Mouse (Mus musculus) embryonic facial prominence, embryonic 12.5 days (tissue): ENCODE measurements around the gene Mta3. TPM values are rescaled to one million over a fixed set of nuclear protein-coding genes. Genes with fewer than 3 reads are reported as not detected.
A peak's percentile ranks its signal among the peaks of the same experiment; 100 is the strongest.

Source experiments
- ATAC-seq: fragments of 200-750 bp; cut with Nextera tagmentation; 2 replicates; pipeline ENCODE4 v1.8.0; 2017; ENCODE audit not compliant: insufficient number of reproducible peaks, insufficient read depth, low FRiP score, low TSS enrichment
- H3K27ac ChIP-seq: fragments of 300-500 bp; sonication (generic); 2 replicates; pipeline ENCODE4 v1.5.1; 2016; ENCODE audit warnings: mild to moderate bottlenecking
- H3K27me3 ChIP-seq: fragments of 300-500 bp; sonication (generic); 2 replicates; pipeline ENCODE4 v1.6.1; 2016; ENCODE audit warnings: mild to moderate bottlenecking, moderate library complexity
- H3K36me3 ChIP-seq: fragments of 300-500 bp; sonication (generic); 2 replicates; pipeline ENCODE4 v1.6.1; 2016; ENCODE audit warnings: mild to moderate bottlenecking
- H3K4me1 ChIP-seq: fragments of 300-500 bp; sonication (generic); 2 replicates; pipeline ENCODE4 v1.6.1; 2016
- H3K4me2 ChIP-seq: fragments of 300-500 bp; sonication (generic); replicated peaks from 2 replicates; pipeline ENCODE4 v1.6.1; 2016; ENCODE audit warnings: mild to moderate bottlenecking, moderate library complexity
- H3K4me3 ChIP-seq: fragments of 300-500 bp; sonication (generic); 2 replicates; pipeline ENCODE4 v1.5.1; 2016; ENCODE audit warnings: mild to moderate bottlenecking
- H3K9ac ChIP-seq: fragments of 300-500 bp; sonication (generic); 2 replicates; pipeline ENCODE4 v1.6.1; 2016; ENCODE audit warnings: mild to moderate bottlenecking, moderate library complexity
- H3K9me3 ChIP-seq: fragments of 300-500 bp; sonication (generic); 2 replicates; pipeline ENCODE4 v1.6.1; 2016; ENCODE audit warnings: mild to moderate bottlenecking, moderate library complexity
- WGBS: fragments of 180-500 bp; shearing (Covaris S2); methylation state at CpG from one replicate; pipeline ENCODE4 v1.1.7; 2016; 5-methylcytosine and 5-hydroxymethylcytosine counted together
- polyA plus RNA-seq: library from polyadenylated mRNA; unstranded; fragments of >200 nt; fragmentation: Nextera tagmentation; extraction: Ambion mirVana; gene quantifications from 2 replicates; pipeline ENCODE4 v1.2.1, GENCODE M21; 2016

Mta3 gene
- polyA plus RNA-seq, 1 experiment from 2014 or later: 49.7 TPM

- H3K4me3 ChIP-seq: no peak overlapping the region
- ATAC-seq: no peak
- no peak overlapping the region for H3K9ac ChIP-seq
- no peaks in the 10 kb centered on the region for H3K27me3 ChIP-seq
- 91% methylated on average over 7 of the region's 7 CpGs for WGBS
- peaks cover 32% of the 10 kb centered on the region for H3K36me3 ChIP-seq
- no peaks in the 10 kb centered on the region for H3K9me3 ChIP-seq
- H3K4me2 ChIP-seq: no peak overlapping the region
- H3K27ac ChIP-seq: no peak overlapping the region
- H3K4me1 ChIP-seq: no peaks in the 10 kb centered on the region
These were observed 61.1 kb downstream of the Mta3 start for GRCm38 (mm10) chr17:83767064-83767463.

- WGBS: 90% methylated on average over 10 of the region's 10 CpGs
- Histone ChIP-seq H3K9ac (no peak overlapping the region), H3K27ac (no peak overlapping the region), H3K36me3 (peaks cover 27% of the 10 kb centered on the region; the same call in 1 of the 2 replicates), H3K4me3 (no peak overlapping the region), H3K4me2 (no peak overlapping the region), H3K27me3 (no peaks in the 10 kb centered on the region), H3K9me3 (no peaks in the 10 kb centered on the region), H3K4me1 (no peaks in the 10 kb centered on the region)
- no peak for ATAC-seq
These were observed 62.3 kb downstream of the Mta3 start for GRCm38 (mm10) chr17:83768309-83768708.

GRCm38 (mm10) chr17:83770371-83770770 lies 64.4 kb downstream of the Mta3 start:
- no peaks in the 10 kb centered on the region for H3K27me3 ChIP-seq
- no peak overlapping the region for H3K4me3 ChIP-seq
- H3K4me1 ChIP-seq: no peaks in the 10 kb centered on the region
- H3K9me3 ChIP-seq: no peaks in the 10 kb centered on the region
- H3K27ac ChIP-seq: no peak overlapping the region
- H3K4me2 ChIP-seq: no peak overlapping the region
- no peak overlapping the region for H3K9ac ChIP-seq
- peaks cover 18% of the 10 kb centered on the region; the same call in 1 of the 2 replicates for H3K36me3 ChIP-seq
- 82% methylated on average over 6 of the region's 6 CpGs for WGBS
- ATAC-seq: no peak

DNA sequence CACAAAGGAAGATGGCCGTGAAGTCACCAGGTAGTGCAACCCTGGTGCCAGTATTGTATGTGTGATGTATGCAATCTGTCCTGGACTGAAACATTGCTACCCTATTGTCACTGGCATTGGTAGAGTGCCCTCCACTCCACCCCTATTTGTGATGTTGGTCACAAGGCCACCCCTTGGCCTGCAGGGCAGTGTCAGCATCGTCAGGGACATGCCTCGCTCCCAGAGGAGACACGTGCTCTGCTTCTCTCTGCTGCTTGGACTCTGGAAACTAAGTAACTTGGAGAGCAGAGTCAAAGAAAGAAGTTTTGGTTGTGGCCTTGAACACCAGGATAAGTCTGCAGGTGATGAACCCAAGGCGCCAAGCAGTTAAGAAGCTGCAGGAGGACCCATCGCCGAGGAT lies 65.0 kb downstream of the Mta3 start:
- H3K27me3 ChIP-seq: no peaks in the 10 kb centered on the region
- no peak overlapping the region for H3K4me3 ChIP-seq
- no peak overlapping the region for H3K9ac ChIP-seq
- ATAC-seq: no peak
- 93% methylated on average over 7 of the region's 7 CpGs for WGBS
- no peak overlapping the region for H3K4me2 ChIP-seq
- H3K9me3 ChIP-seq: no peaks in the 10 kb centered on the region
- H3K27ac ChIP-seq: no peak overlapping the region
- peaks cover 18% of the 10 kb centered on the region; the same call in 1 of the 2 replicates for H3K36me3 ChIP-seq
- H3K4me1 ChIP-seq: no peaks in the 10 kb centered on the region

- no peaks in the 10 kb centered on the region for H3K27me3 ChIP-seq
- no peak overlapping the region for H3K27ac ChIP-seq
- H3K4me1 ChIP-seq: no peaks in the 10 kb centered on the region
- WGBS: 90% methylated on average over 9 of the region's 9 CpGs
- H3K9me3 ChIP-seq: no peaks in the 10 kb centered on the region
- ATAC-seq: no peak
- H3K36me3 ChIP-seq: peaks cover 15% of the 10 kb centered on the region; the same call in 1 of the 2 replicates
- no peak overlapping the region for H3K4me3 ChIP-seq
- no peak overlapping the region for H3K9ac ChIP-seq
- no peak overlapping the region for H3K4me2 ChIP-seq
These were observed 66.1 kb downstream of the Mta3 start for GRCm38 (mm10) chr17:83772110-83772509.

GRCm38 (mm10) chr17:83772711-83773110 lies 66.7 kb downstream of the Mta3 start:
- H3K27me3 ChIP-seq: no peaks in the 10 kb centered on the region

DNA sequence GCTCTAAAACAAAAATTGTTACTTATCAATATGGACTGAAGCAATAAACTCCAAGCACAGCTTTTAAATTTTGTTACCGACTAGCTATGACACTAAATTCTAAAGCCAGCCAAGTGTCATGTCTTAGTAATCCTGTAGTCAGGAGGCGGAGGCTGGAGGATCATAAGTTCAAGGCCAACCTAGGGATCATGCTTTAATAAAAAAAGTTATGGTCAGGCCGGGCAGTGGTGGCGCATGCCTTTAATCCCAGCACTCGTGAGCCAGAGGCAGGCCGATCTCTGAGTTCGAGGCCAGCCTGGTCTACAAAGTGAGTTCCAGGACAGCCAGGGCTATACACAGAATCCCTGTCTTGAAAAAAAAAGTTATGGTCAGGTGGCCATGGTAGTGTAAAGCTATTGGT lies 71.0 kb downstream of the Mta3 start:
- Histone ChIP-seq H3K9me3 (no peaks in the 10 kb centered on the region), H3K27ac (no peak overlapping the region), H3K36me3 (0 out of 2 replicates have a peak, but pooled peaks cover 5% of the 10 kb centered on the region), H3K4me3 (no peak overlapping the region), H3K4me2 (no peak overlapping the region), H3K27me3 (no peaks in the 10 kb centered on the region), H3K9ac (no peak overlapping the region), H3K4me1 (no peaks in the 10 kb centered on the region)
- ATAC-seq: no peak
- WGBS: 94% methylated on average over 7 of the region's 7 CpGs

More at GRCm38 (mm10) chr17:83772711-83773110, 66.7 kb downstream of the Mta3 start:
- Histone ChIP-seq H3K4me3 (no peak overlapping the region), H3K9ac (no peak overlapping the region), H3K4me2 (no peak overlapping the region), H3K36me3 (0 out of 2 replicates have a peak, but pooled peaks cover 11% of the 10 kb centered on the region), H3K4me1 (no peaks in the 10 kb centered on the region), H3K9me3 (no peaks in the 10 kb centered on the region), H3K27ac (no peak overlapping the region)
- WGBS: 61% methylated on average over 8 of the region's 8 CpGs
- 0 out of 2 replicates have a peak, but pooled peaks have one; percentile 62 for ATAC-seq

DNA sequence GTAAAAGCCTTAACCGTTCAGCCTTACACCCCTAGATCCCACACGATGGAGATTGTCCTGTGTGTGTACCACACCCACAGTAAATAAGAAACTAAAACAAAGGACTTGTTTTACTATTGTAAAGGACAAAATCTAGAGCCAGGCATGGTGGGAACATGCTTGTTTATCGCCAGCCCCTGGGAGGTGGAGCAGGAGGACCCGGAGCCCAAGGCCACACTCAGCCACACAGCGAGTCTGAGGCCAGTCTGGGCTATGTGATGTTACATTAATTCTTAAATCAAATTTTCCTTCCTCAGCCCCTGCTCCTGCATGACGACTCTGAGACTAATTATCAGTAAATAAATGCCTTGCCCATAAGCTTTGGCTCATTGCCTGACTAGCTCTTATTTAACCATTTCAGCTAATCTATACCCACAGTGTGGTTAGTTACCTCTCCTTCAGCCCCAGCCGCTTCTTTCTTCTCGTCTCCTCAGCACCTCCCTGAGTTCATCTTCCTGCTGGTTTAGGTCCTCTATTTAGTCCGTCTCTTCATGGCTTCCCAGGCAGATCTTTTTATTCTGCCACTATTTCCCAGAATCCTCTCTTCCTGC lies 71.6 kb downstream of the Mta3 start:
- Histone ChIP-seq H3K4me2 (no peak overlapping the region), H3K9me3 (no peaks in the 10 kb centered on the region)
- WGBS: 80% methylated on average over 9 of the region's 9 CpGs

GRCm38 (mm10) chr17:83780228-83780627 lies 74.3 kb downstream of the Mta3 start:
- Histone ChIP-seq H3K4me2 (no peak overlapping the region), H3K36me3 (0 out of 2 replicates have a peak, but pooled peaks cover 15% of the 10 kb centered on the region), H3K27ac (no peak overlapping the region), H3K9me3 (no peaks in the 10 kb centered on the region), H3K9ac (no peak overlapping the region), H3K27me3 (no peaks in the 10 kb centered on the region), H3K4me3 (no peak overlapping the region), H3K4me1 (peaks cover 12% of the 10 kb centered on the region; the same call in 1 of the 2 replicates)
- ATAC-seq: no peak
- WGBS: 88% methylated on average over 5 of the region's 5 CpGs

More for the DNA sequence above, 71.6 kb downstream of the Mta3 start:
- Histone ChIP-seq H3K27me3 (no peaks in the 10 kb centered on the region), H3K27ac (no peak overlapping the region), H3K4me1 (0 out of 2 replicates have a peak, but pooled peaks cover 2% of the 10 kb centered on the region), H3K36me3 (0 out of 2 replicates have a peak, but pooled peaks cover 5% of the 10 kb centered on the region), H3K4me3 (no peak overlapping the region), H3K9ac (no peak overlapping the region)
- no peak for ATAC-seq

DNA sequence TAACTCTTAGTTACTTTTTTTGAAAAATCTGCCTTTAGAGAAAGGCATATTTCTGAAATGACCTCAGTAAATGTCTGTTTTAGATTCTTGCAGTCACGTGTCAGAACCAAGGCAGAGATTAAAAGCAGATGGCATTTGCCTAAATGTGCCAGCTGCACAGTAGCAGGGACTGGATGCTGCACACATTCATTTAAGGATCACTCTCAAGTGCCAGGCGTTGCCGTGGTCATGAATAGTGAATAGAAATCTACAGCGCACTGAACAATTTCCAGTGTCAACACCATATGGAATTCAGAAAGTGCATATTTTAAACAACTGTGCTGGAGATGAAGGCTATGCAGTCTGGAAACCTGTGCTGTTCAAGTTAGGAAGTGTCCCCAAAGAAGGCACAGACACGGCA lies 76.8 kb downstream of the Mta3 start:
- H3K27me3 ChIP-seq: no peaks in the 10 kb centered on the region
- no peak for ATAC-seq
- H3K9me3 ChIP-seq: no peaks in the 10 kb centered on the region
- no peak overlapping the region for H3K4me3 ChIP-seq
- no peak overlapping the region for H3K4me2 ChIP-seq
- H3K27ac ChIP-seq: no peak overlapping the region; the same call in 1 of the 2 replicates
- 0 out of 2 replicates have a peak, but pooled peaks cover 15% of the 10 kb centered on the region for H3K36me3 ChIP-seq
- no peak overlapping the region for H3K9ac ChIP-seq
- WGBS: 29% methylated on average over 5 of the region's 5 CpGs
- peaks cover 12% of the 10 kb centered on the region; the same call in 1 of the 2 replicates for H3K4me1 ChIP-seq

- no peak for ATAC-seq
- Histone ChIP-seq H3K4me3 (no peak overlapping the region), H3K36me3 (peaks cover 29% of the 10 kb centered on the region; the same call in 1 of the 2 replicates)
These were observed 80.5 kb downstream of the Mta3 start for GRCm38 (mm10) chr17:83786418-83786817.

GRCm38 (mm10) chr17:83790158-83790557 lies 84.2 kb downstream of the Mta3 start:
- Histone ChIP-seq H3K9ac (no peak overlapping the region), H3K27ac (no peak overlapping the region), H3K4me2 (no peak overlapping the region), H3K9me3 (no peaks in the 10 kb centered on the region), H3K4me1 (no peaks in the 10 kb centered on the region), H3K4me3 (no peak overlapping the region), H3K36me3 (peaks cover 22% of the 10 kb centered on the region; the same call in 1 of the 2 replicates), H3K27me3 (no peaks in the 10 kb centered on the region)
- ATAC-seq: no peak
- WGBS: 83% methylated on average over 5 of the region's 5 CpGs

More at GRCm38 (mm10) chr17:83786418-83786817, 80.5 kb downstream of the Mta3 start:
- 95% methylated on average over 6 of the region's 6 CpGs for WGBS
- Histone ChIP-seq H3K9ac (no peak overlapping the region), H3K27me3 (no peaks in the 10 kb centered on the region), H3K4me1 (peaks cover 12% of the 10 kb centered on the region; the same call in 1 of the 2 replicates), H3K9me3 (no peaks in the 10 kb centered on the region), H3K27ac (no peak overlapping the region), H3K4me2 (no peak overlapping the region)
